Mouse (Mus musculus) adrenal gland, adult 8-10 months (tissue): ENCODE data around the gene Irx4. TPM values are rescaled to one million over a fixed set of nuclear protein-coding genes. Genes with fewer than 3 reads are reported as not detected.

Experiments
- DNase-seq: peaks from one replicate; pipeline ENCODE4 v3.0.0; 2022
- total RNA-seq, 4 experiments: library from RNA; stranded (reverse); gene quantifications; 2 replicates each; pipeline ENCODE4 v1.2.4; 2022

Irx4 gene
- total RNA-seq, 4 experiments from 2014 or later = 0.15 TPM; not detected in 3

DNA sequence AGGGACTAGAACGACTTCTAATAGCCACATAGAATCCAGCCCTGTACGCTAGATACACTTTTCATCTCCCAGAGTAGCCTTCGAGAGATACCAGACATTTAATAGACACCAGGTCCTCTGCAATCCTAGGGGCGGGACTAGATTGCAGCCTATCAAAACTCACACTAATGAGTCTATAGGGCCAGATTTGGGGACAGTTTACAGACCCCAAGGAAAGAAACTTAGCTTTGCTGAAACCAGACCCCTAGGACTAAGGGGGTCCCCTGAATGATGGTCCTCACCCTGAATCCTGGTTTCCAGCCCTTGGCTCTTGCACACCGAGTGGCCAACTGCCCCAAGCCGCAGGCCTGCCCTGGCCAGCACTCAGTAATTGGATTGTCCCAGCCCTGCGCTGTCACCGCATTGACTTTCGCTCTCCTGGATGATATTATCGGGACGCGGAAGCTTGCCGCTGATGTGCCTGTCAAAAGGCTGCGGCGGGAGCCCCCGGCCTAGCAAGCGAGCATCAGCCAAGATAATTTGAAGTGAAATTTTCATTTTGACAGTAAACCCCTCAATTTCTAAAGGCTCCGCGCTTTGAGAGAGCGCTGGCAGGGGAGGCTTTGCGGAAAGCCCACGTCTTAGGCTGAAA lies 10.3 kb downstream of the Irx4 start:
- DNase-seq = no peak

DNA sequence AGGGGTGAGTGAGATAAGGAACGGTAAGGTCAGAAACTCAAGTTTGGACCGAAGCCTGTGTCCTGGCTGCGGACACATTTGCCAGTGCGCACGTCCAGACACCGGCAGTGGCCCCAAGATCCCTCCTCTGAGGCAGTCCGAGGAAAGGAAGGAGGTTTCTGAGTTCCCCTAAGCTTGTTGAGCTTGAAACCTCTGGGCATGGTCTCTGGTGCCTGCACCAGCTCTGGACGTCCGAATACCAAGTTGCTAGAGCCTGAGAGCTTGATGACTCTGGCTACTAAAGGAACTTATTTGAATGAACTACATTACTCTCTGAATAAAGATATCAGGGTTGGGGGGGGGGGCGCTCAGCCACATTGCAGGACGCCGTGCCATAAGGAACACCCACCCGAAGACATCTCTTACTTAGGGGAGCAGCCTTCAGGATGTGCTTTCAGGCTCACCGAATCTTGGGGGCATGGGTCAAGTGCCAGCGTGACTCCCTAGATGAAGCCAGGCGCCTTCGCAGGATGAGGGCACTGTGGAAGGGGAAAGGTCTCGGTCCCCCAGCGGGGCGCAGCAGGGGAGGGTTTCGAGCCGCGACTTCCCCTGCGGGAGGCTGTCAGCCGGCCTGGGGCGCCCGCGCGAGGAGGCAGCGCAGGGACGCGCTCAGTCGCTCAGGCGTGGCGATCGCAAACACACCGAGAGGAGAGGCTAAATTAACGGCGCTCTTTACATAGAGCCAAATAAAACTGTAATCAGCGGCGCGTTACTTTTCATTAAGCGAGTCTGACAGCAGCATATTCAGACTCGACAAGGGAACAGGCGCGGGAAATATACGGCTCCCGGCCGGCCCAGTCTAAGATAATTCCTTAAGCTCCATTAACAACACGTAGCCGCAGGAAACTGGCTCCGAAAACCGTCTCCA lies 11.3 kb downstream of the Irx4 start:
- no peak for DNase-seq

DNA sequence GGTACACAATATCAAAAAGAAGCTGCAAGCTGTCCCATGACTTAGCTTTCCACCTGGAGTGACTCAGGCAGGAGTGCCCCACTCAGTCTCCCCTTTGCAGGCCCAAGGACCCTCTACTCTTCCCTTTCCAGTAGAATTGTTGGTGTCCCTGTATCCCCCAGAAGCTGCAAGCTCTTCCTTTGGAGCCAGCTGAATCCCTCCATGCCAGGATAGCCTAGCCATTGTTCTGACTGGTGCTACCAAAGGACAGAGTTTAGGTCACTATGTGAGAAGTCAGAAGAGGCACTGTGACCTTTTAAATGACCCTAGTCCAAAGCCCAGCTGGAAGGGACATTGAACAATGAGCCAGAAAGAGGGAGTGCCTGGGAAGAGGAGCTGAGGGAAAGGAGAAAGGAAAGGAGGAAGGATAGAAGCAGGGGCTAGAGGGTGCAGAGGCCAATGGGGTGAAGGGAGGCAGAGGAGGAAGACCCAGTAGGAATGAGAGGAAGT lies 12.6 kb downstream of the Irx4 start:
- DNase-seq = no peak

DNA sequence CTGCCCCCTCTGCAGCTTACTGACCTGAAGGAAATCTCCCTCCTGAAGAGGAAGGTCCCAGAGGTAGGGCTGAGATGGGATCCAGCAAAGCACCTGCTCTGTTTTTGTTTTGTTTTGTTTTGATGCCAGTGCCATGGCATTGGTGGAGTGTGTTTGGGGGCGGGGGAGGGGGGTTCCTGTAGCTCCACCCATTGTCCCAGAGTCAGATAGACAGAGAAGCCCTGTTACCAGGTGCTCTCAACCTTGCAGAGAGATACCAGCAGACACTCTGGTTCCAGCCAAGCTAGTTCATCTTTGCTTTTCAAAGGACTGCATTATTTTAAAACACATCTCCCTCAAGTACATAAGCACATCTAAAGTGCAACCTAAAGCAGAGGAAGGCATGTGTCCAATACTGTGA lies 13.3 kb downstream of the Irx4 start:
- no peak for DNase-seq

DNA sequence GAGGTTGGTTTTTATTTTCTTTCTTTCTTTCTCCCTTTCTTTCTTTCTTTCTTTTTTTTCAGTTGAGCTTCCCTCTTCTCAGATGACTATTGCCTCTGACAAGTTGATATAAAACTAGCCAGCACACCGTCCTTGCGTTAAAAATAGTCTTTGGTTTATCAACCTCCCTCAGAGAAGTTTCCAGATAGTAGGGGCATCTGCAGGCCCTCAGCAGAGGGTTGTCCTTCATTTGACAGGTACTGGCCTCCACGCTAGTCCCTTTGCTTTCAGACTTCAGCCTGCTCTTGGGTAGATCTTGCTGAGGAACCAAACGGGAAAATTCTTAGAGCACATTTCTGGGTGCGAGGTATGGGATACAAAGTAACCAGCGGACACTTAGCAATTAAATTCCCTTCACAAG lies 17.1 kb downstream of the Irx4 start:
- no peak for DNase-seq

DNA sequence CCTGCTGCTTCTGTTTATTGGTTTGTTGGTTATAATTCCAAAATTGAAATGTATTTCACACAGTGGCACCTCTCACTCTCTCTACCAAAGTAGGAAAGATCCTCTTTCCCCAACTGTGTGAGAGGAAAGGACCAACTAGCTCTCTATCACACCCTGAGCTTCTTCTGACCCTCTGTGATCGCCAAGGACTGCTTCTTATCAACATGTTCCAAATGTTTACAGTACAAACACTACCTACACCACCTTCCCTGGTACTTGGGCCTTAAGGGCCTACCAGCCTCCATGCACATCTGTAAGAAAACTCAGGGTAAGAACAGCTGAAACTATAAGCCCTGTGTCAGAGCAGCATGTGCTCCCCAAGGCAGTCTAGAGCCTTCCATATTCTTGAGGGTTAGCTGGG lies 17.5 kb downstream of the Irx4 start:
- no peak for DNase-seq

DNA sequence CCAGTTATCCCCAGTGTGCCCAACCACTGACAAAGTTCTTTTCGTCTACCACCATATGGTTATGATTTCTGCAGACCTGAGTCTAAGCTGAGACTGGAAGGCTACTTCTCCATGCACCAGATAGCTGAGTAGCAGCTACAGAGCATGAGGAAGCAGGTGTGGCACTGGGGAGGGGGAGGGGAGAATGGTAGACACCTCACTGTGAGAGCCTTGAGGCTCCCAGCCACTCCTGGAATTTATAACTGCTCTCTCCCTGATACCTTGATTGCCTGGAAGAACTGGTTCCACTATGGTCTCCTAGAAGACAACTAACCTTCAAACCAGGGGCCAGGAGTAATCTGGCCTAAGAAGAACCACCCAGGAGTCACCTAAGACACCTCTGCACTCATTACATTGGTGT lies 18.9 kb downstream of the Irx4 start:
- no peak for DNase-seq

DNA sequence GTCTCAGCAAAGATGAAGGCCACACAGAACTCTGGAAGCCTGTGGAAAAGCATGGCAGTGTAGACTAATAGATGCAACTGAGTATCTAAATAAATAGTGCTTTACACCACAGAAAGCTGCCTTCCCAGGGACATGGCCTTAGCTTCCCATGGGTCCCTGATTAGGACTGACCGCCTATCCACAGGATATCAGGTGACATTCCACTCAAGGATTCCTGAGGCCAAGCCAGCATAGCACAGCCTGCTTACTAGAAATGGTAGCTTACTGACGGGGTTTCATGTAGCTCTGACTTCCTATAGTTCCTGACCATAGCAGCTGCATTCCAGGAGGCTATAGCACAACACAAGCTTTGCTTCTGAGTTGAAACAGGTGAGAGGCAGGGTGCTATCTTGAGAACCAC lies 22.1 kb downstream of the Irx4 start:
- no peak for DNase-seq

DNA sequence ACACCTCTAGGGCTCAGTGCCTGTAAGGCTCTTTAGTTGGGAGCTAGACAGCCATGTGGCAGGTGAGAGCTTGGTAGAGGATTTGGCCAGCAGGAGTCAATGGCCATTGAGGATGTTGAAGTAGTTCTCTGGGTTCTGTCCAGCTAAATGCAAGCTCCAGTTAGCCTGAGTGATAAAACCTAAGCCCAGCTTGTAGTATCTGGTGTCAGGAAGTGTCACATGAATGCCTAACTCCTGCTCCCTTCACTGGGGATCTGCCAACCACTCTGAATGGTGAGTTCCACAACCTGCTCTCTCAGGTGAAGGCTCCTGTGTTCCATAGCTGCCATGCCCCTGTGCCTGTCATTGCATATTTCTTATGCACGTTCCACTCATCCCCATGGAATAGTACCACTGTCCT lies 23.3 kb downstream of the Irx4 start:
- no peak for DNase-seq

DNA sequence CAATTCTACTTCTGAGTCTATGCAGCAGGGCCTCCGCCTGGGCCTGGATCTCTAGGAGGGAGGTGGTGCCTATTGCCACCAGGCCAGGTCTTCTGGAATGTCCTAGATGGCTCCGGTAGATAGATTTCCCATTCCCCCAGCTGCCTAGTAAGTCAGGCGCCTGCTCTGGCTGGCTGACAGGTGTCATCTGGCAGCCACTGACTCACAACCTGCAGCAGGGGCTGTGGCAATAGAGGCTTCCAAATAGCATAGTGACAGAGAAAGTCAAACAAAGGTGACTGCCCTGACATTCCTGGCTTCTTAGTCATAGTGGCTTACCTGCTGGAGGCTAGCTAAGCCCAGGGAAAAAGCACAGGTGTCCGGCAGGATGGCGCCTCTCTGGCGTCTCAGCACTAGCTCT lies 29.9 kb downstream of the Irx4 start:
- DNase-seq = no peak

DNA sequence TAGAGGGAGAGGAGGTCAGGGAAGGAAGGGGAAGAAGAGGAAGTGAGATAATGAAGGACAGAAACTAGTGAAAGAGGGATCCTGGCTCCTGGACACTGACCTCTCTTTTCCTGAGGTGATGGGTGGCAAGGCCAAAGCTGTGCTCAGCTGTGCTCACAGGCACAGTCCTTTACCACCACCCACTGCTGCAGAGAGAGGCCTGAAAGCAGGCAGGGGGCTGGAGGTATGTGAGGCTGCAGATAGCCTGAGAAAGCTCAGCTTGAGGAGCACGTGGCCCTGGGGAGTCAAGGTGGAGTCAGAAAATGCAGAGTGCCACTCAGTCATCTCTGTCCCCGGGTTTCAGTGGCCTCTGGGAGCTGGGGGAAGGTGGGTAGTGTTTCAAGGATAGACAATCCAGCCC lies 30.8 kb downstream of the Irx4 start:
- DNase-seq = no peak

DNA sequence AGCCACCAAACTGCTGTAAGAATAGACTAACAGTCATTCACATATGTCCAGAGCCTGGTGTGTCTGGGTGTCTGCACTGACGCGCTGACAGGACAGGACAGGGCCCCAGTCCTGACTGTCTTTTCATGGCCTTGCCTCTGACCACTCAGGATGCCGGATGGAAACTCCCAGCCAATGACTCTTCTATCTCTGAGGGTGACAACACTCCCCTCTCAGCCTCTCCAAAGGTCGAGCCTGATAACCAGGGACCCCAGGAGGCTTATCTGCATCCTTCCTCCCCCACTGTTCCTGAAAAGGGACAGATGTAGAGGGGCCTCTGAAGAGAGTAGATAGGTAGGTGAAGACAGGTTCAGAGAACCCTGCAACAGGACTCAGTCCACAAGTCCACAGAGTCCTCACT lies 38.4 kb downstream of the Irx4 start:
- DNase-seq = no peak

DNA sequence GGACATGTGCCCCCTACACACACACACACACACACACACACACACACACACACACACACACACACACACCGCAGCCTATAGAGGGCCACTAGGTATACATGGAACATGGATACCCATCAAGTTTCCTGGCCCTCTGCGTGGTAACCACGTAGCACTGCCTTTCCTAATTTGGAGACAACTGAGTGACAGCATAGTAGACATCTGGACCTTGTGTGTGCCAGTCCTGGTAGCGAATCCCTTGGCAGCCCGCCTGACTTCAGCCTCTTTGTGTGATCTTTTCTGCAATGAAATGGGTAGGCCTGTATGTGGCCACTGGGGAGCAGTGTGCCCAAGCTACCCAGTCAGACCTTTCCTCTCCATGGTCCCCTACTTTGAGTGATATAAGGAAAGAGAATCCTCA lies 39.0 kb downstream of the Irx4 start:
- DNase-seq = no peak

DNA sequence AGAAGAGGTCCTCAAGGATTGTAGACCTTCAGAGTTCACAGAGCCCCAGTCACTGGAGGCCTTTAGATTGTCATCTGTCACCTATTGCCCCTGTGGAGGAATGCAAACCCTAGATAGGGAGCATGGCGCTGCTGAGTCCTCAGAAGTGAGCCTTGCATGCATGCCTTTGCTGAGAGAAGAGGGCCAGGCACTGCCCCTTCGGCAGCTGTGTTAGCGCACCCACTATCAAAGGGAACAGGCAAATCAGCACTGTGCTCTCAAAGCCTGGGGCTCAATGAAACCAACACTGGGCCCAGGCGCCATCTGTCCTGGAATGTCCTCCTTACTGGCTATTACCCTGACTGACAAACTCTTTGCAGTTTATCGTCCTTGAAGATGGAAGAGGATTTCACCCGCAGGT lies 44.5 kb downstream of the Irx4 start:
- DNase-seq = no peak

DNA sequence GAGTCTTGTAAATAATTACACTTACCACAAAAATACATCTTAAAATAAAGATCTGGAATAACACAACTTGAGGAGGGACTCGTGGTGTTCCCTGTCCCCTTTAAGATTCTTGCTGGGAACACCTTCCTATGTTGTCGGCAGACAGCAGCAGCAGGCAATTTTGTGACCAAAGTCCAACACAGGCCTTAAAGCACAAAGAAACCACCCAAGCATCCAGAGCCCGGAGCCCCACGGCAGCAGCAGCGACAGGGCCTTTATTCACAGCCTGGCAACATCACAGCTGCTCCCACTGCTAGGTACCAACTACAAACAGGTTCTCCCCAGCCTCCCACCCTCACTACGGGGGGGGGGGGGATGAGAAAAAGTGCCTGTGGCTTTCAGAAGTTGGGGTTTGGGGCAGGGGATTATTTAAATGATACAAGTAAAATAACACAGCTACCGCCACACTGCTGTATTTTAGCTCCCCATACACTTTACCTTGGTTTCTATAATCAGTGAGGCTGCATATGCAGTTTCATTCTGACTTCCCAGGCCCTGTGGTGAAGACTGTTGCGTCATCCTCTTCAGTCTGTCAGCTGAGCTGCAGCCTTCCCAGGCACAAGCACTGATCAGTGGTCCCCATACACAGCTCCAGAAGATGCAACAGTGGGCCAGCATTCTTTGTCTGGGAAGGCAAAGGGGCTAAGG lies 45.3 kb downstream of the Irx4 start:
- DNase-seq = no peak

DNA sequence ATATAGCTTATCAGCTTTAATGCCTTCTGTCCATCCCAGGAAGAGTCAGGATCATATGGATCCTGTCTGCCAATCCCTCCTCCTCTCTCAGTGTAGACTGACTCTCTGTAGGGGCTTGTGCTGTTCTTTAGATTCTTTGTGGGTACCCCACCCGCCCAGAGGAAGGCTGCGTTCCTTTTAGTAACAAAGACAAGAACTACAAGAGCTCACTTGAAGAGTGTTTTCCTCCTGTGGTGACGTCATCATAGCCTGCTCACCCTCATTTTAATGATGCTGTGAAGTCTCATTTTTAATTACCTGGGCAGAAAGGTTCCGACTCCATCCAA lies 45.8 kb downstream of the Irx4 start:
- no peak for DNase-seq

DNA sequence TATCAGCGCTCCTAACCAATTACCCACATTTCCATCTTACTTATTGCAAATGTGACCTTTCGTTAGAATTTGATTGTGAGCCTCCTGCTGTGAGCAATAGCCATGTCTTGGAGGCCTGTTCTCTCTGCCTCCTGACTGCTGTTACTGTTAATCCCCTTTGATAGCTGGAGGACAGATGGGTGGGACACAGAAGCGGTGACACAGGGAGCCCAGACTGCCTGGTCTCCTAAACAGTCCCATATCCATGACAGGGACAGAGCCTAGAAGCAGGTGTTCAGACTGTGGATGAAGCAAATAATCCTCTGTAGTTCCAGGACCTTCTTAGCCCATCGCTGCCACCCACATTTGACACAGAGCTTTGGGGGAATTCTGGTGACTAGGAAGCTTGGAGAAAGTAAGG lies 46.2 kb downstream of the Irx4 start:
- no peak for DNase-seq

DNA sequence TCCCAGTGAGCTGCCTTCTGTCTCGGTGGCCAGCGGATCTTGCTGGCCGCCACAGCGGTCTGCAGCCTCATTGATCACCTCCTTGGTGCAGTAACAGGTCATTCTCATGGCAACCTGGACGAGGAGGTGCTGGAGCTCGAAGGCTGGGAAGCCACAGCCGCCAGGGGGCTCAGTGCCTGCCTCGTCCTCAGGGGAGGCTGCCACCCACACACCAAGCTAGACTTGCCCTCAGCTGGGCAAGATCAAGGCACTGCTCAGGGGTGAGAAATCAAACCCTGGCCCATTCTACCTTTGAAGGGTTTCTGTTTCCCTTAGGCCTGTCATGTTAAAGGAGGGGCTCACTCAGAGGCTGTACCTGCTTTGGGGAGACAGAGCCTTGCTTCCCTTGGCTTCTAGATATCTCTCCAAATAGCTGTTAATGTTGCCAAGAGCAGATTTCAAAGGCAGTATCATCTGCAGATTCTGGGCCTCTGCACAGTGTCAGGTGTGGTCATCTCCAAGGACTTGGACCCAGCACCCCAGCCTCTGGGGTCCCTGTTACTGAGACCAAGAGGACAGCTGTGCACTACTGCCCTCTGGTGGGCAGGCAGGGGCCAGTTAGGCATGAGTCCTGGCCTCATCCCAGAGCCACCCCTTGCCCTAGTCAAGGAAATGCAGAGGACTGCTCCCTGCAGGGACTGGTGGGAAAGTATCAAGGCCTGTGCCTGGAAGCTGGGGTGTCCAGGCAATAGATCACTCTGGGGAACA lies 50.1 kb downstream of the Irx4 start:
- no peak for DNase-seq
